Mouse (Mus musculus): ENCODE results near the gene Sfxn5.

- no peak for TF ChIP-seq CTCF (IDR thresholded peaks at IDR 0.05; ENCODE audit: borderline replicate concordance, control insufficient read depth, extremely low read depth, insufficient read depth, low read length, poor library complexity)
- TF ChIP-seq POLR2A (IDR thresholded peaks at IDR 0.05; ENCODE audit: control insufficient read depth, extremely low read depth, insufficient read depth, low read length, poor library complexity) = no peak
Observed at GRCm38 (mm10) chr6:85290869-85291824, 42.1 kb downstream of the Sfxn5 start.

All from thymus, adult 2 months (tissue).